ENCODE assay signal across 14 mouse cellular contexts in the genomic region with DNA sequence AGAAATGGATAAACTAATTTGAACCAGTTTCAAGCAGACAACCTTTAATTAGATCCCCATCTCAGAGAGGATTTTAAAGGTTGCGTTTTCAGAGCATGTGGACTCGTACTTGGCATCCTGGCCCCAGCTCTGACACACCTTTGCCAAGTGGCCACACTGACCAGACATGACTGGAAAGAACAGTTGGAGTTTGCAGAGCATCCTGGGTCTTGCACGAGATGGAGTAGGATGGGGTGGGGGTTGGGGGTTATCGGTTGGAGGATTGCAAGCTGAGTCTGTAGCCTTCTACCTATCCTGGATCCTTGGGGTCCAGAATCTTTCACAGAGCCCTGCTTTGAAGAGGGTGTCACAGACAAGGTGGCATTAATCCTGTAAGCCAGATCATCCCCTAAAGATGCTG.
A peak's percentile ranks its signal among the peaks of the same experiment; 100 is the strongest.
DNase-seq lines count a peak whose midpoint lies in the region; ATAC-seq and TF ChIP-seq lines count a peak whose summit lies in the region.
"Had no signal": no experiment of that assay in that cellular context is flagged by ENCODE, and none has a peak within 500 bp of the region (broad histone marks: within the 10 kb centered on the region; RNA-seq: fewer than 3 reads in every experiment).

No protein-coding gene starts in this region.

- H3K9ac ChIP-seq in midbrain, embryonic 13.5 days (replicated peaks) = no peak overlapping the region
- H3K9ac ChIP-seq in hindbrain, embryonic 14.5 days = no peak overlapping the region
- H3K9ac ChIP-seq: liver, embryonic 15.5 days; neural tube, embryonic 15.5 days had no signal

- H3K4me1 ChIP-seq in kidney, adult 2 months (ENCODE audit: control insufficient read depth, insufficient read depth, low read length) = peaks cover 19% of the 10 kb centered on the region
- peaks cover 31% of the 10 kb centered on the region for H3K4me1 ChIP-seq in midbrain, embryonic 10.5 days
- peaks cover 37% of the 10 kb centered on the region for H3K4me1 ChIP-seq in midbrain, embryonic 13.5 days (replicated peaks)
- peaks cover 18% of the 10 kb centered on the region for H3K4me1 ChIP-seq in hindbrain, embryonic 14.5 days (replicated peaks; ENCODE audit: control insufficient read depth, insufficient read depth, low read length)
- H3K4me1 ChIP-seq: liver, embryonic 15.5 days had no signal

- no peak overlapping the region for H3K4me2 ChIP-seq in midbrain, embryonic 13.5 days (replicated peaks)
- no peak overlapping the region for H3K4me2 ChIP-seq in hindbrain, embryonic 14.5 days (replicated peaks)
- H3K4me2 ChIP-seq: heart, embryonic 11.5 days; liver, embryonic 15.5 days had no signal

- no peaks in the 10 kb centered on the region for H3K27me3 ChIP-seq in kidney, adult 2 months (replicated peaks; ENCODE audit: control insufficient read depth, insufficient read depth, low read length)
- H3K27me3 ChIP-seq in midbrain, embryonic 10.5 days (ENCODE audit: low read depth, poor library complexity, severe bottlenecking) = no peaks in the 10 kb centered on the region; the same call in 1 of the 2 replicates
- H3K27me3 ChIP-seq in midbrain, embryonic 13.5 days = 0 out of 2 replicates have a peak, but pooled peaks cover 4% of the 10 kb centered on the region
- no peaks in the 10 kb centered on the region for H3K27me3 ChIP-seq in hindbrain, embryonic 14.5 days (ENCODE audit: control insufficient read depth, insufficient read depth, low read length)
- H3K27me3 ChIP-seq: liver, embryonic 15.5 days; neural tube, embryonic 15.5 days had no signal

- H3K9me3 ChIP-seq in midbrain, embryonic 10.5 days (replicated peaks) = no peaks in the 10 kb centered on the region
- H3K9me3 ChIP-seq in midbrain, embryonic 13.5 days = no peaks in the 10 kb centered on the region
- H3K9me3 ChIP-seq in hindbrain, embryonic 14.5 days (ENCODE audit: control insufficient read depth, low read length) = no peaks in the 10 kb centered on the region
- H3K9me3 ChIP-seq: liver, embryonic 15.5 days; neural tube, embryonic 15.5 days had no signal

- no peaks in the 10 kb centered on the region for H3K36me3 ChIP-seq in kidney, adult 2 months (ENCODE audit: control insufficient read depth, insufficient read depth, low read length)
- no peaks in the 10 kb centered on the region for H3K36me3 ChIP-seq in midbrain, embryonic 10.5 days
- H3K36me3 ChIP-seq in midbrain, embryonic 13.5 days = no peaks in the 10 kb centered on the region
- H3K36me3 ChIP-seq in hindbrain, embryonic 14.5 days (replicated peaks; ENCODE audit: control insufficient read depth, insufficient read depth) = no peaks in the 10 kb centered on the region
- H3K36me3 ChIP-seq: liver, embryonic 15.5 days; neural tube, embryonic 15.5 days had no signal

- no peak for ATAC-seq in midbrain, embryonic 13.5 days
- ATAC-seq in hindbrain, embryonic 14.5 days (ENCODE audit: low FRiP score) = no peak
- ATAC-seq: CD4-positive, CD25-positive, alpha-beta regulatory T cell, adult 4 months had no signal

- no peak for TF ChIP-seq POLR2A in kidney, adult 2 months (IDR thresholded peaks at IDR 0.05; ENCODE audit: low read depth, low read length)

- no peak overlapping the region for H3K4me3 ChIP-seq in kidney, adult 2 months (ENCODE audit: insufficient read depth, low read depth, low read length)
- H3K4me3 ChIP-seq in midbrain, embryonic 10.5 days = no peak overlapping the region
- H3K4me3 ChIP-seq in midbrain, embryonic 13.5 days (replicated peaks) = no peak overlapping the region
- H3K4me3 ChIP-seq in hindbrain, embryonic 14.5 days (replicated peaks; ENCODE audit: low read length) = no peak overlapping the region
- H3K4me3 ChIP-seq: liver, embryonic 15.5 days; neural tube, embryonic 15.5 days had no signal

- 51% methylated on average over 4 of the region's 4 CpGs for WGBS in kidney, adult 2 months
- WGBS in midbrain, embryonic 10.5 days = 83% methylated on average over 4 of the region's 4 CpGs
- 78% methylated on average over 4 of the region's 4 CpGs for WGBS in midbrain, embryonic 13.5 days
- WGBS in hindbrain, embryonic 14.5 days = 86% methylated on average over 4 of the region's 4 CpGs

- H3K27ac ChIP-seq in kidney, adult 2 months (ENCODE audit: insufficient read depth, low read depth, low read length) = peak overlapping the region; percentile 9
- H3K27ac ChIP-seq in midbrain, embryonic 10.5 days (replicated peaks) = 0 out of 2 replicates have a peak overlapping the region, but pooled peaks have one; percentile 4
- H3K27ac ChIP-seq in midbrain, embryonic 13.5 days = no peak overlapping the region
- H3K27ac ChIP-seq in hindbrain, embryonic 14.5 days = peak overlapping the region; percentile 73
- H3K27ac ChIP-seq: liver, embryonic 15.5 days had no signal

- no peak for TF ChIP-seq CTCF in kidney, adult 2 months (conservative IDR thresholded peaks at IDR 0.05; ENCODE audit: insufficient read depth, insufficient read length, low read depth, low read length)

- peak; percentile 28 for DNase-seq in kidney, adult 2 months
- no peak for DNase-seq in kidney, postnatal 25 days
- DNase-seq in midbrain, embryonic 10.5 days (ENCODE audit: low spot score) = no peak
- DNase-seq in hindbrain, embryonic 14.5 days (ENCODE audit: low spot score) = no peak
- no peak for DNase-seq in adrenal gland, postnatal 4 days (ENCODE audit: low spot score in 2 of 2)
- DNase-seq in left cerebral cortex, adult 18-20 months (ENCODE audit: low spot score in 2 of 2) = no peak
- DNase-seq: adrenal gland, adult 2 months; cerebellum, adult 18-20 months; thymus, adult 2 months had no signal
